Mouse (Mus musculus) C2C12 (cell line): Measurements from ENCODE around the gene Csf2rb. TPM values are rescaled to one million over a fixed set of nuclear protein-coding genes. Genes with fewer than 3 reads are reported as not detected.
A peak's percentile ranks its signal among the peaks of the same experiment; 100 is the strongest.
"Not testable (repeated sequence)": the region's sequence is repeated elsewhere in the genome, so short reads cannot be mapped to it uniquely, and the experiment has no call there.

Experiments used
- H3K27me3 ChIP-seq: one replicate; pipeline ENCODE4 v1.6.1; 2011; ENCODE audit not compliant: control insufficient read depth, insufficient read depth, insufficient read length
- H3K36me3 ChIP-seq: one replicate; pipeline ENCODE4 v1.6.1; 2011; ENCODE audit not compliant: control insufficient read depth, insufficient read depth
- H3K4me3 ChIP-seq: one replicate; pipeline ENCODE4 v1.5.1; 2011; ENCODE audit warnings: mild to moderate bottlenecking, control low read depth; ENCODE audit not compliant: poor library complexity, insufficient read depth, severe bottlenecking
- H3K79me2 ChIP-seq: one replicate; pipeline ENCODE4 v1.6.1; 2011; ENCODE audit not compliant: control insufficient read depth, insufficient read depth
- H3K79me3 ChIP-seq: one replicate; pipeline ENCODE4 v1.6.1; 2011; ENCODE audit warnings: low read depth, control low read depth
- H3ac ChIP-seq: one replicate; pipeline ENCODE3; 2011; ENCODE audit warnings: low read depth; ENCODE audit not compliant: control insufficient read depth, insufficient read length
- CEBPB ChIP-seq: IDR thresholded peaks from one replicate; pipeline ENCODE4 v1.6.1; 2011; ENCODE audit warnings: low read depth, mild to moderate bottlenecking, control low read depth, moderate library complexity
- CTCF ChIP-seq: IDR thresholded peaks from one replicate; pipeline ENCODE4 v1.5.1; 2011; ENCODE audit not compliant: control insufficient read depth, insufficient read depth, insufficient read length
- FOSL1 ChIP-seq: IDR thresholded peaks from one replicate; pipeline ENCODE4 v1.8.0; 2011; ENCODE audit warnings: mild to moderate bottlenecking, low read length; ENCODE audit not compliant: poor library complexity, insufficient read depth, severe bottlenecking
- MAX ChIP-seq: IDR thresholded peaks from one replicate; pipeline ENCODE4 v1.6.1; 2011; ENCODE audit warnings: mild to moderate bottlenecking, control low read depth
- MYOD1 ChIP-seq: IDR thresholded peaks from one replicate; pipeline ENCODE4 v1.6.1; 2011; ENCODE audit warnings: low read depth; ENCODE audit not compliant: control insufficient read depth, insufficient read length
- MYOG ChIP-seq: IDR thresholded peaks from one replicate; pipeline ENCODE4 v1.6.1; 2011; ENCODE audit not compliant: control insufficient read depth, insufficient read length; ENCODE audit errors: extremely low read depth
- USF1 ChIP-seq: IDR thresholded peaks from one replicate; pipeline ENCODE4 v1.6.1; 2011; ENCODE audit warnings: low read depth, mild to moderate bottlenecking, control low read depth, moderate library complexity
- polyA plus RNA-seq: library from polyadenylated mRNA; unstranded; fragments of >200 nt; fragmentation: generic; extraction: Trizol; gene quantifications from one replicate; pipeline ENCODE4 v1.2.1, GENCODE M21; 2012; ENCODE audit warnings: missing spikeins

Csf2rb gene
- polyA plus RNA-seq, 1 experiment: 0.23 TPM

- H3K4me3 ChIP-seq: no peak overlapping the region
- no peak for TF ChIP-seq MYOG
- no peak for TF ChIP-seq CTCF
- TF ChIP-seq MAX: no peak
- no peak for TF ChIP-seq USF1
- TF ChIP-seq FOSL1: no peak
- TF ChIP-seq CEBPB: no peak
- TF ChIP-seq MYOD1: no peak
- H3K79me2 ChIP-seq: no peaks in the 10 kb centered on the region
- H3ac ChIP-seq: no peak overlapping the region
- H3K79me3 ChIP-seq: no peaks in the 10 kb centered on the region
- no peaks in the 10 kb centered on the region for H3K36me3 ChIP-seq
- peaks cover 4% of the 10 kb centered on the region for H3K27me3 ChIP-seq
These were observed 5.2 kb downstream of the Csf2rb start for GRCm38 (mm10) chr15:78330706-78331105.

GRCm38 (mm10) chr15:78331523-78332340 lies 6.2 kb downstream of the Csf2rb start:
- TF ChIP-seq USF1 (no peak), FOSL1 (no peak), CEBPB (no peak), CTCF (no peak), MAX (no peak), MYOG (no peak)
- Histone ChIP-seq H3K79me3 (no peaks in the 10 kb centered on the region), H3K4me3 (no peak overlapping the region), H3ac (no peak overlapping the region), H3K36me3 (no peaks in the 10 kb centered on the region), H3K79me2 (no peaks in the 10 kb centered on the region), H3K27me3 (no peaks in the 10 kb centered on the region)

GRCm38 (mm10) chr15:78332981-78333380 lies 7.4 kb downstream of the Csf2rb start:
- no peaks in the 10 kb centered on the region for H3K79me3 ChIP-seq
- no peak overlapping the region for H3ac ChIP-seq
- TF ChIP-seq MAX (no peak), CEBPB (no peak), CTCF (no peak), MYOG (no peak), USF1 (no peak), MYOD1 (no peak), FOSL1 (no peak)
- H3K79me2 ChIP-seq: no peaks in the 10 kb centered on the region
- H3K36me3 ChIP-seq: no peaks in the 10 kb centered on the region
- H3K4me3 ChIP-seq: no peak overlapping the region
- no peaks in the 10 kb centered on the region for H3K27me3 ChIP-seq

GRCm38 (mm10) chr15:78334380-78334779 lies 8.8 kb downstream of the Csf2rb start:
- no peak for TF ChIP-seq USF1
- no peak for TF ChIP-seq FOSL1
- TF ChIP-seq MAX: no peak
- no peak for TF ChIP-seq CTCF
- TF ChIP-seq CEBPB: no peak
- no peak for TF ChIP-seq MYOG
- TF ChIP-seq MYOD1: no peak
- Histone ChIP-seq H3K79me2 (no peaks in the 10 kb centered on the region), H3ac (no peak overlapping the region), H3K4me3 (no peak overlapping the region), H3K79me3 (no peaks in the 10 kb centered on the region), H3K36me3 (no peaks in the 10 kb centered on the region), H3K27me3 (no peaks in the 10 kb centered on the region)

- not testable (repeated sequence) for H3K36me3 ChIP-seq, H3K4me3 ChIP-seq, H3K79me2 ChIP-seq, H3ac ChIP-seq, H3K79me3 ChIP-seq
- H3K27me3 ChIP-seq: peaks cover 18% of the 10 kb centered on the region
- peak; percentile 97 for TF ChIP-seq CTCF
These were observed 14.3 kb downstream of the Csf2rb start for GRCm38 (mm10) chr15:78339627-78340423.

- H3K4me3 ChIP-seq, H3ac ChIP-seq, H3K79me2 ChIP-seq, H3K36me3 ChIP-seq, H3K79me3 ChIP-seq: not testable (repeated sequence)
- peaks cover 22% of the 10 kb centered on the region for H3K27me3 ChIP-seq
These were observed 15.4 kb downstream of the Csf2rb start for GRCm38 (mm10) chr15:78340919-78341318.
